Mouse (Mus musculus) cerebellum, adult (tissue): ENCODE measurements around the gene Dctpp1.
A peak's percentile ranks its signal among the peaks of the same experiment; 100 is the strongest.

Experiments used
- ATAC-seq: cut with Nextera tagmentation; 2 replicates; pipeline ENCODE4 v1.9.2; 2017; ENCODE audit warnings: mild to moderate bottlenecking, moderate library complexity, mixed read lengths; ENCODE audit not compliant: insufficient number of reproducible peaks, low FRiP score, low TSS enrichment

The Dctpp1 gene

GRCm38 (mm10) chr7:127260309-127261111, at the start of gene Dctpp1:
Dctpp1 (minus strand) TSS chr7:127260709.
- peak; percentile 98 for ATAC-seq

GRCm38 (mm10) chr7:127309951-127310350, 49.4 kb upstream of the Dctpp1 start:
- ATAC-seq = no peak

GRCm38 (mm10) chr7:127308887-127309286, 48.4 kb upstream of the Dctpp1 start:
- ATAC-seq = no peak

- no peak for ATAC-seq
Measured at GRCm38 (mm10) chr7:127308431-127308830, 47.9 kb upstream of the Dctpp1 start.

- no peak for ATAC-seq
Measured at GRCm38 (mm10) chr7:127297586-127298193, 37.2 kb upstream of the Dctpp1 start.

GRCm38 (mm10) chr7:127296786-127297555, 36.5 kb upstream of the Dctpp1 start:
- ATAC-seq = no peak

- no peak for ATAC-seq
Measured at GRCm38 (mm10) chr7:127296098-127296497, 35.6 kb upstream of the Dctpp1 start, which contains the start of gene Itgal. Itgal (plus strand) TSS chr7:127296260.

- ATAC-seq = no peak
Measured at GRCm38 (mm10) chr7:127290142-127290541, 29.6 kb upstream of the Dctpp1 start.

- ATAC-seq = no peak
Measured at GRCm38 (mm10) chr7:127289306-127289705, 28.8 kb upstream of the Dctpp1 start.

- no peak for ATAC-seq
Measured at GRCm38 (mm10) chr7:127287940-127288339, 27.4 kb upstream of the Dctpp1 start.

- no peak for ATAC-seq
Measured at GRCm38 (mm10) chr7:127285154-127285553, 24.6 kb upstream of the Dctpp1 start.

- ATAC-seq = no peak
Measured at GRCm38 (mm10) chr7:127282190-127282589, 21.7 kb upstream of the Dctpp1 start.

GRCm38 (mm10) chr7:127281114-127281513, 20.6 kb upstream of the Dctpp1 start:
- ATAC-seq = no peak

- no peak for ATAC-seq
Measured at GRCm38 (mm10) chr7:127280092-127280491, 19.6 kb upstream of the Dctpp1 start.

GRCm38 (mm10) chr7:127278311-127278710, 17.8 kb upstream of the Dctpp1 start:
- no peak for ATAC-seq

- ATAC-seq = no peak
Measured at GRCm38 (mm10) chr7:127276519-127276961, 16.0 kb upstream of the Dctpp1 start.

- ATAC-seq = peak; percentile 90; the same call in 1 of the 2 replicates
Measured at GRCm38 (mm10) chr7:127273925-127274789, 13.6 kb upstream of the Dctpp1 start, which contains the start of gene Sephs2. Sephs2 (minus strand) TSS chr7:127274055.

GRCm38 (mm10) chr7:127273118-127273923, 12.8 kb upstream of the Dctpp1 start:
- peak; percentile 47; the same call in 1 of the 2 replicates for ATAC-seq

- ATAC-seq = no peak
Measured at GRCm38 (mm10) chr7:127272566-127272965, 12.1 kb upstream of the Dctpp1 start.
